Mouse (Mus musculus): Measurements from ENCODE around the gene B9d2.

- TF ChIP-seq CTCF (IDR thresholded peaks at IDR 0.05; ENCODE audit: low read depth) (no peak), EP300 (IDR thresholded peaks at IDR 0.05; ENCODE audit: low read depth) (no peak)
These were observed 5.8 kb upstream of the B9d2 start, which contains the start of gene Tmem91 for GRCm38 (mm10) chr7:25674719-25675300.

Measured in liver, postnatal 0 days (tissue).